Mouse (Mus musculus): ENCODE measurements at regions not wholly inside any gene's neighbourhood (a gene's known extent, or its start where the extent isn't known, plus 50 kb on each side); places are given as distances from the start of the nearest gene placed in this dataset.

GRCm38 (mm10) chr8:88450864-88451657 is 70.1 kb upstream of the Nkd1 start:
- ATAC-seq (ENCODE audit: insufficient number of reproducible peaks, low FRiP score): no peak
- H3K4me2 ChIP-seq: peak overlapping the region; percentile 57
- H3K27me3 ChIP-seq (replicated peaks): peaks cover 77% of the 10 kb centered on the region
- H3K4me3 ChIP-seq: peak overlapping the region; percentile 12
- WGBS: 12% methylated on average over 26 of the region's 26 CpGs
- H3K4me1 ChIP-seq (replicated peaks): peaks cover 35% of the 10 kb centered on the region
- H3K9me3 ChIP-seq (replicated peaks): no peaks in the 10 kb centered on the region
- H3K36me3 ChIP-seq: no peaks in the 10 kb centered on the region
- no peak overlapping the region for H3K27ac ChIP-seq (ENCODE audit: poor library complexity, severe bottlenecking)
- H3K9ac ChIP-seq: no peak overlapping the region

DNA sequence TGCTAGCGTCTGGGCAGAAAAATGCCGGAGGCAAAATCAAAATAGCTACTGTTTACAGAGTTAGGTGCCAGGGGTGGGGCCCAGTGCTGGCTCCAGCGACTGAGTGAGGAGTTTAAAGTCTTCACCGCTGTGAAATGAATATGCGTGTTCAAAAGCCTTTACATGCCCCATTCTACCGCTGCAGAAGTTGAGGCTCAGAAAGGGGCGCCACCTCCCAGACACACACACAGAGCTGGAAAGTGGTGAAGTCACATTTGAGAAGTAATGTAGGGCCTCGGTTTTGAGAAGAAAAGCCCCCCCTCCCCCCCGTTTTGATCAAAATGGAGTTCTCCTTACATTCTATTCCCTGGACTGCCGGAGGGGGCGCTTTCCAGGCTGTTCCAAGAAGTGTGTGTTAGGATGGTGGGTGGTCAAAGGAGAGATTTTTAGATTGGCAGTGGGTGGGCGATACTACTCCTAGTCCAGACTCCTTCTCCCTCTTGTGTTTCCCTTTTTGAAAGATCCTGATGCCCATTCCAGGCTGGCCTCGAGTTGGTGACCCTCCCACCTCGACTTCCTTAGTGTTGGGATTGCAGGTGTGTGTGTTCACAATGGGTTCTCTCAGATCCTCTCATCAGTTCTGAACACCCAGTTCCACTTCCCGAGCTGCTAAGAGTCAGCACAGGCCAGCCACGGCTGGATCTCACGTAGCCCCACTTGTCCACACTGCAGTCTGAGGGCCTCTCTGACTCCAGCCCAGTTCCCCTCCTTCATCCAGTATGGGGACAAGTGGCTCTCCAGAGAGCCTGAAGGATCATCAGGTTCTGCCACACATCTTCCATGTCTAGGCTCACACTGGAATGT is 69.3 kb upstream of the Nkd1 start:
- 22% methylated on average over 17 of the region's 17 CpGs for WGBS
- no peaks in the 10 kb centered on the region for H3K36me3 ChIP-seq
- ATAC-seq (ENCODE audit: insufficient number of reproducible peaks, low FRiP score): no peak
- peaks cover 35% of the 10 kb centered on the region for H3K4me1 ChIP-seq (replicated peaks)
- peak overlapping the region; percentile 57 for H3K4me2 ChIP-seq
- H3K9me3 ChIP-seq (replicated peaks): peaks cover 3% of the 10 kb centered on the region; the same call in 1 of the 2 replicates
- no peak overlapping the region for H3K27ac ChIP-seq (ENCODE audit: poor library complexity, severe bottlenecking)
- peaks cover 77% of the 10 kb centered on the region for H3K27me3 ChIP-seq (replicated peaks)
- peak overlapping the region; percentile 12; the same call in 1 of the 2 replicates for H3K4me3 ChIP-seq
- no peak overlapping the region for H3K9ac ChIP-seq

DNA sequence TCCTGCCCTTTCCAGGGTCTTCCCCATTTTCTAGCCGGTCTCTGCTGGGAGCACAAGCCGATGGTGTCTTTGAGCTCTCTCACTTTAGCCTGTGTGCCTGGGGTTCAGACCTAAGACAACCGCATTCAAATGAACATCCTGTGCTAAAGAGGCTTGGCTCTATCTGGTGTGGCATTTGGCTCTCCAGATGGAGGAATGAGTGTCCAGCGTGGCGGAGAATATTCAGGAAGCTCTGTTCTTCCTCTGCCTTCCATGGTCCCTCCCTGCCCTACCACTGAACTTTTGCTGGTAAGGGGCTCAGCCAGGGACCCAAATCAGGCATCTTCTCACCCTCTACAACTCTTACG is 68.7 kb upstream of the Nkd1 start:
- Histone ChIP-seq H3K27me3 (replicated peaks) (peaks cover 77% of the 10 kb centered on the region), H3K27ac (ENCODE audit: poor library complexity, severe bottlenecking) (no peak overlapping the region), H3K4me2 (no peak overlapping the region), H3K4me3 (no peak overlapping the region), H3K4me1 (replicated peaks) (peaks cover 32% of the 10 kb centered on the region), H3K36me3 (no peaks in the 10 kb centered on the region), H3K9me3 (replicated peaks) (peaks cover 5% of the 10 kb centered on the region; the same call in 1 of the 2 replicates), H3K9ac (no peak overlapping the region)
- WGBS: 59% methylated on average over 6 of the region's 6 CpGs
- no peak for ATAC-seq (ENCODE audit: insufficient number of reproducible peaks, low FRiP score)

DNA sequence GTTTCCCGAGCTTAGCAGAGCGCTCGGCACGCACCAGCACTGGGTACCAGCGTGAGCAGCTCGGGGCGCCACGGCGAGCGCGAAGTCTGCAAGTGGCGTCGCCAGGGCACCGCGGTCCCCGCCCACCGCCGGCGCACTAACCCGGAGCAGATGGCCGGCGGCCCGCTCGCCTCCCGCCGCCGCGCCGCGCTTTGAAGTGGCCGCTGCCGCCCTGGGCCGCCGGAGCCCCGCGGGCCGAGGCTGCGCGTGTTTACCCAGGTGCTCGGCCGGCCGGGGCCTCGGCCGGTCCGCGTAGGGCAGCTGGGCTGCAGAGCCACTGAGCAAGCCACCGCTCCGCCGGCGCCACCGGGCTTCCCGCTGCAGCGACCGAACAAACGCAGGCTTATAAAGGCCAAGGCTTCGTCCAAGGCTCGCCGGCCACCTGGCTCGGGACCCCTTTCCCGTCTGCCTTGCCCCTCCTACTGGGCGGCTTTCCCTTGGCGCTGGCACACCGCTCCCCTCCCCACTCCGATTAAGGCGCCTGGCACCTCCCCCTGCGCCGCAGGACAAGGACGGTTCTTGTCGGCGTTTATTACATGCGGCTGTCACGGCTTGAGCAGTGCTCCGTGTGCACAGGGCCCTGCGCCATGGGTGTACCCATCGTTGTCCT is 67.0 kb upstream of the Nkd1 start:
- ATAC-seq (ENCODE audit: insufficient number of reproducible peaks, low FRiP score): peak; percentile 40; the same call in 1 of the 2 replicates
- Histone ChIP-seq H3K4me2 (peak overlapping the region; percentile 97), H3K27ac (ENCODE audit: poor library complexity, severe bottlenecking) (no peak overlapping the region), H3K9me3 (replicated peaks) (peaks cover 5% of the 10 kb centered on the region; the same call in 1 of the 2 replicates), H3K4me3 (peak overlapping the region; percentile 61), H3K36me3 (no peaks in the 10 kb centered on the region), H3K9ac (peak overlapping the region; percentile 67), H3K27me3 (replicated peaks) (peaks cover 62% of the 10 kb centered on the region), H3K4me1 (replicated peaks) (peaks cover 31% of the 10 kb centered on the region)
- WGBS: under 1% methylated on average over 75 of the region's 75 CpGs

DNA sequence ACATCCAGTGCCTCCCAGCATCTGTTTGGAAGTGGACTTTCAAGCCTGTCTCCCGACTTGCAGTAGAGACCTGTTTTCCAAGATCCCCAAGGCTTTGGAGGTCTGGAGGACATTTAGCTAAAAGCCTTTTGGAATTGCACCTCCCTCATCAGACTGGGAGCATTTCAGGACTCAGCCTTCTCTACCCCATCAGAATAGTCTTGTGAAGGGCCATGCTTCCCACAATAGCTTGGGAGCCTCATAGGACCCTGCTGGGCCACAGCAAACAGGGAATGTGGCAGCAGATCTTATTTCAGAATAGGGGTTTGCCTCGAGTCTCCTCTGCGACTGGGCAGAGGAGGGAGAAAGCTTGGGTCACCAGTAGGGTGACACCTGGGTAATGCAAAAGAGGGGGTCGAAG is 66.2 kb upstream of the Nkd1 start:
- Histone ChIP-seq H3K36me3 (no peaks in the 10 kb centered on the region), H3K27ac (ENCODE audit: poor library complexity, severe bottlenecking) (no peak overlapping the region), H3K4me3 (peak overlapping the region; percentile 61), H3K4me1 (replicated peaks) (peaks cover 31% of the 10 kb centered on the region), H3K9me3 (replicated peaks) (peaks cover 10% of the 10 kb centered on the region), H3K27me3 (replicated peaks) (peaks cover 55% of the 10 kb centered on the region), H3K9ac (no peak overlapping the region), H3K4me2 (peak overlapping the region; percentile 97)
- ATAC-seq (ENCODE audit: insufficient number of reproducible peaks, low FRiP score): no peak
- WGBS: 8% methylated on average over 4 of the region's 4 CpGs

DNA sequence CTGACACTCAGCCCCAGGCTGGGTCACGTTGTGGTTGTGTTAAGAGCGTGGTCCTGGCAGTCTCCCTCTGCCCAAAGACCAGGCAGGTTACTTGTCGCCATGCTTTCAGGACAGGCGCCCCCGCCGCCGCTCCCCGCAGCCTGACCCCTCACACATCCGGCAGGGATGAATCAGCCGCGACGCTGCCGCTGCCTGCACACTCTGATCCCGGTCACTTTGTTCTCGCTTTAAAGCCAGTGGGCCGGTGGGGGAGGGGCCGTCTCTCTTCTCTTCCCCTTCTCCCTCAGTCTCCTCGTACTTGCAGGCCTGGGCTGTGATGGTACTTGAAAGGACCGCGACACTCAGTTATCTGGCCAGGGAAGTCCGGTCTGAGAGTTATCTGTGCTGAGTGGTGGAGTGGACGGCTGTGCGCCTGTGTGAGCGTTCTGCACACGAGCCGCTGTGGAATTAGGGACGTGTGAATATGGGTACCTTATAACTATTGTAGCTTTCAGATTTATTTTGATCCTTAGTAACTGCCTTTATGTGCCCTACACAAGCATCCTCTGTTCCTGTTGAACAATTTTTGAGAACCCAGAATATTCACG is 65.6 kb upstream of the Nkd1 start:
- WGBS: 3% methylated on average over 28 of the region's 28 CpGs
- H3K27me3 ChIP-seq (replicated peaks): peaks cover 48% of the 10 kb centered on the region

DNA sequence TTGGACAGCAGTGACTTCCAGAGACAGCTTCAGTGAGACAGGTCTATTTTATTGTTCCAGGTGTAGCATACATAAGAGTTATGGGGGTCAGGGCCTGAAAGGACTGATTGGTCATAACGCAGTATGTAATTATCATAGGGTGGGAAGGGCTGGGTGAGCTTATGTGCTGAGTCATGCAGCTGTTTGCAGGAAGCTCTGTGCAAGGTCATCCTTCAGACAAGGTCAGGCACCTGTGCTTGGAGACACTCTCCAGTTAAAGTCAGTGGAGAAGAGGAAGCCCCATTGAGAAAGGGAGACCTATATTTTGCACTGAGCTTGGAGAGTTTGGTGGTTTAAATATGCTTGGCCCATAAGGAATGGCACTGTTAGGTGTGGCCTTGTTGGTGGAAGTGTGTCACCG is 62.0 kb upstream of the Nkd1 start:
- no peak overlapping the region for H3K9ac ChIP-seq
- H3K27ac ChIP-seq (ENCODE audit: poor library complexity, severe bottlenecking): no peak overlapping the region
- peaks cover 18% of the 10 kb centered on the region for H3K4me1 ChIP-seq (replicated peaks)
- H3K36me3 ChIP-seq: no peaks in the 10 kb centered on the region
- WGBS: 84% methylated on average over 2 of the region's 2 CpGs
- no peak for ATAC-seq (ENCODE audit: insufficient number of reproducible peaks, low FRiP score)
- no peak overlapping the region for H3K4me3 ChIP-seq
- peaks cover 20% of the 10 kb centered on the region for H3K27me3 ChIP-seq (replicated peaks)
- no peak overlapping the region for H3K4me2 ChIP-seq
- peaks cover 16% of the 10 kb centered on the region for H3K9me3 ChIP-seq (replicated peaks)

More for the DNA sequence above, 65.6 kb upstream of the Nkd1 start:
- Histone ChIP-seq H3K9me3 (replicated peaks) (peaks cover 16% of the 10 kb centered on the region), H3K9ac (0 out of 2 replicates have a peak overlapping the region, but pooled peaks have one; percentile 17), H3K4me2 (peak overlapping the region; percentile 97), H3K27ac (ENCODE audit: poor library complexity, severe bottlenecking) (no peak overlapping the region), H3K4me3 (peak overlapping the region; percentile 61), H3K4me1 (replicated peaks) (peaks cover 31% of the 10 kb centered on the region), H3K36me3 (no peaks in the 10 kb centered on the region)
- peak; percentile 48; the same call in 1 of the 2 replicates for ATAC-seq (ENCODE audit: insufficient number of reproducible peaks, low FRiP score)

DNA sequence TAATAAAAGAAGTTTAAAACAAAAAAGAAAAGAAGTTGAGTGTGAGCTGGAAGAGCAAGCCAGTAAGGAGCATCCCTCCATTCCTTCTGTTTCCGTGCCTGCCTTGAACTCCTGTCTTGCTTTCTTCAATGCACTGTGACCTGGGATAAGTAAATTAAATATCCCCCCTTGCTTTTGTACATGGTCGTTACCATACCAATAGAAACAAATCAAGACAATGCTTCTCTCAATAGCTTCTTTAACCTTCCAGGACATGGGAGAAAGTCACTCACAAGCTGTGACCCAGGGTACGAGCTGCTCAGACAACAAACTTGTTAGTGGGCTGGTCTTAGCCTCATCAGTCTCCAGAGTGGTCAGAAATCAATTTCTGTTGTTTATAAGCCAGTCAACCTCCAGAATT is 53.4 kb upstream of the Nkd1 start:
- H3K36me3 ChIP-seq: no peaks in the 10 kb centered on the region
- WGBS: 74% methylated on average over 3 of the region's 3 CpGs
- H3K4me1 ChIP-seq (replicated peaks): peaks cover 18% of the 10 kb centered on the region
- H3K27me3 ChIP-seq (replicated peaks): peaks cover 12% of the 10 kb centered on the region; the same call in 1 of the 2 replicates
- no peak overlapping the region for H3K27ac ChIP-seq (ENCODE audit: poor library complexity, severe bottlenecking)
- no peak overlapping the region for H3K4me3 ChIP-seq
- no peak overlapping the region for H3K9ac ChIP-seq
- no peak overlapping the region for H3K4me2 ChIP-seq
- H3K9me3 ChIP-seq (replicated peaks): no peaks in the 10 kb centered on the region
- ATAC-seq (ENCODE audit: insufficient number of reproducible peaks, low FRiP score): no peak

DNA sequence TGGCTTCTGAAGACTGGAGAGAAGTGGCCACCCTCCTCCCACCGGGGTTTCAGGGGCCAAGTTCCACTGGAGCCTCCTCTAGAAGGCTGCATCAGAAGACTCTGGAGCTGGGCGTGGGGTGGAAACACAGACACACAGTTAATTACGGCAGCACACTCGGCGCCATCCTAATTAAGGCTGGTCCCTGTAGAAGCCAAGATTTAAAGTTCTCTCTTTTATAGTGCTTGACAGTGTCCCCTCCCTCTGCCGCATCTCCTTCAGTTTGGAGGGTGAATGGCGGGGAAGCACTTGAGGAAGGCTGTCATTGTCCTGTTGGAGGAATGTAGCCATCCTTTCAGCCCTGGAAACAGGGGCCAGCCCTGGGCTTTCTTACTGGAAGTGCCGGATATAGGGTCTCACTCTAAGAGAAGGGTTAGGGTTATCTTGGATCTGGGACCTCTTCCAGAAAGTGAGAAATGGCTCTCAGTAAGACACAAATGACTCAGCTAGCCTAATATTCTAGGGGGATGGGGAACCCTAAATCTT is 50.2 kb upstream of the Nkd1 start:
- no peak for ATAC-seq (ENCODE audit: insufficient number of reproducible peaks, low FRiP score)
- Histone ChIP-seq H3K27ac (ENCODE audit: poor library complexity, severe bottlenecking) (no peak overlapping the region), H3K27me3 (replicated peaks) (peaks cover 7% of the 10 kb centered on the region; the same call in 1 of the 2 replicates), H3K4me3 (no peak overlapping the region), H3K4me1 (replicated peaks) (peaks cover 6% of the 10 kb centered on the region; the same call in 1 of the 2 replicates), H3K9me3 (replicated peaks) (no peaks in the 10 kb centered on the region), H3K4me2 (no peak overlapping the region), H3K9ac (no peak overlapping the region), H3K36me3 (no peaks in the 10 kb centered on the region)
- 61% methylated on average over 8 of the region's 8 CpGs for WGBS

Data from heart, embryonic 12.5 days (tissue).